Mouse (Mus musculus): ENCODE measurements around the gene Efna3. TPM values are rescaled to one million over a fixed set of nuclear protein-coding genes. Genes with fewer than 3 reads are reported as not detected.

Efna3 gene
- polyA plus RNA-seq, 1 experiment from 2014 or later, result 78.0 TPM

GRCm38 (mm10) chr3:89355512-89355902 lies 32.7 kb upstream of the Efna3 start:
- ATAC-seq, result no peak
- H3K9ac ChIP-seq (ENCODE audit: low read depth, low read length), result no peak overlapping the region

GRCm38 (mm10) chr3:89354816-89355511 lies 32.2 kb upstream of the Efna3 start:
- Histone ChIP-seq H3K9ac (ENCODE audit: low read depth, low read length) (no peak overlapping the region), H3K27ac (ENCODE audit: low read depth, low read length) (no peak overlapping the region), H3K9me3 (ENCODE audit: control insufficient read depth, low read length) (no peaks in the 10 kb centered on the region), H3K27me3 (replicated peaks; ENCODE audit: control insufficient read depth, insufficient read depth, low read length) (no peaks in the 10 kb centered on the region; the same call in 1 of the 2 replicates), H3K4me3 (ENCODE audit: low read length) (no peak overlapping the region), H3K36me3 (ENCODE audit: control insufficient read depth, insufficient read depth, low read length) (no peaks in the 10 kb centered on the region), H3K4me1 (ENCODE audit: control insufficient read depth, insufficient read depth, low read depth, low read length) (peaks cover 6% of the 10 kb centered on the region; the same call in 1 of the 2 replicates), H3K4me2 (ENCODE audit: low read length) (no peak overlapping the region)
- no peak for ATAC-seq
- 18% methylated on average over 5 of the region's 5 CpGs for WGBS

More at GRCm38 (mm10) chr3:89355512-89355902, 32.7 kb upstream of the Efna3 start:
- H3K4me2 ChIP-seq (ENCODE audit: low read length), result no peak overlapping the region
- H3K27ac ChIP-seq (ENCODE audit: low read depth, low read length), result no peak overlapping the region
- peaks cover 5% of the 10 kb centered on the region; the same call in 1 of the 2 replicates for H3K4me1 ChIP-seq (ENCODE audit: control insufficient read depth, insufficient read depth, low read depth, low read length)
- no peak overlapping the region for H3K4me3 ChIP-seq (ENCODE audit: low read length)
- no peaks in the 10 kb centered on the region for H3K9me3 ChIP-seq (ENCODE audit: control insufficient read depth, low read length)
- H3K27me3 ChIP-seq (replicated peaks; ENCODE audit: control insufficient read depth, insufficient read depth, low read length), result no peaks in the 10 kb centered on the region; the same call in 1 of the 2 replicates
- no peaks in the 10 kb centered on the region for H3K36me3 ChIP-seq (ENCODE audit: control insufficient read depth, insufficient read depth, low read length)
- WGBS, result 79% methylated on average over 6 of the region's 6 CpGs

- Histone ChIP-seq H3K4me2 (ENCODE audit: low read length) (no peak overlapping the region), H3K36me3 (ENCODE audit: control insufficient read depth, insufficient read depth, low read length) (no peaks in the 10 kb centered on the region), H3K9me3 (ENCODE audit: control insufficient read depth, low read length) (no peaks in the 10 kb centered on the region), H3K27ac (ENCODE audit: low read depth, low read length) (no peak overlapping the region), H3K4me1 (ENCODE audit: control insufficient read depth, insufficient read depth, low read depth, low read length) (peaks cover 13% of the 10 kb centered on the region), H3K9ac (ENCODE audit: low read depth, low read length) (no peak overlapping the region), H3K27me3 (replicated peaks; ENCODE audit: control insufficient read depth, insufficient read depth, low read length) (no peaks in the 10 kb centered on the region), H3K4me3 (ENCODE audit: low read length) (no peak overlapping the region)
- no peak for ATAC-seq
- WGBS, result 68% methylated on average over 5 of the region's 5 CpGs
Measured at GRCm38 (mm10) chr3:89351271-89351670, 28.5 kb upstream of the Efna3 start.

GRCm38 (mm10) chr3:89349869-89350501 lies 27.2 kb upstream of the Efna3 start, which contains the start of gene Adam15:
TSS of gene Adam15 (minus strand) at chr3:89349996.
- Histone ChIP-seq H3K4me1 (ENCODE audit: control insufficient read depth, insufficient read depth, low read depth, low read length) (peaks cover 13% of the 10 kb centered on the region), H3K27me3 (replicated peaks; ENCODE audit: control insufficient read depth, insufficient read depth, low read length) (no peaks in the 10 kb centered on the region), H3K9me3 (ENCODE audit: control insufficient read depth, low read length) (no peaks in the 10 kb centered on the region), H3K4me2 (ENCODE audit: low read length) (peak within 1 kb of the TSS; percentile 98), H3K36me3 (ENCODE audit: control insufficient read depth, insufficient read depth, low read length) (peaks cover under 1% of the 10 kb centered on the region; the same call in 1 of the 2 replicates), H3K4me3 (ENCODE audit: low read length) (peak within 1 kb of the TSS; percentile 82), H3K27ac (ENCODE audit: low read depth, low read length) (peak within 1 kb of the TSS; percentile 90), H3K9ac (ENCODE audit: low read depth, low read length) (peak within 1 kb of the TSS; percentile 85)
- peak; percentile 93 for ATAC-seq
- under 1% methylated on average over 58 of the region's 59 CpGs for WGBS

GRCm38 (mm10) chr3:89348911-89349868 lies 26.4 kb upstream of the Efna3 start:
- ATAC-seq, result peak; percentile 31
- Histone ChIP-seq H3K9ac (ENCODE audit: low read depth, low read length) (peak overlapping the region; percentile 85), H3K9me3 (ENCODE audit: control insufficient read depth, low read length) (no peaks in the 10 kb centered on the region), H3K36me3 (ENCODE audit: control insufficient read depth, insufficient read depth, low read length) (peaks cover 7% of the 10 kb centered on the region; the same call in 1 of the 2 replicates), H3K4me2 (ENCODE audit: low read length) (peak overlapping the region; percentile 98), H3K27me3 (replicated peaks; ENCODE audit: control insufficient read depth, insufficient read depth, low read length) (no peaks in the 10 kb centered on the region), H3K27ac (ENCODE audit: low read depth, low read length) (peak overlapping the region; percentile 90), H3K4me1 (ENCODE audit: control insufficient read depth, insufficient read depth, low read depth, low read length) (peaks cover 13% of the 10 kb centered on the region), H3K4me3 (ENCODE audit: low read length) (peak overlapping the region; percentile 82)
- WGBS, result under 1% methylated on average over 38 of the region's 38 CpGs

- Histone ChIP-seq H3K9me3 (ENCODE audit: control insufficient read depth, low read length) (no peaks in the 10 kb centered on the region), H3K9ac (ENCODE audit: low read depth, low read length) (no peak overlapping the region), H3K36me3 (ENCODE audit: control insufficient read depth, insufficient read depth, low read length) (peaks cover 7% of the 10 kb centered on the region; the same call in 1 of the 2 replicates), H3K27me3 (replicated peaks; ENCODE audit: control insufficient read depth, insufficient read depth, low read length) (no peaks in the 10 kb centered on the region), H3K4me3 (ENCODE audit: low read length) (no peak overlapping the region), H3K27ac (ENCODE audit: low read depth, low read length) (no peak overlapping the region), H3K4me2 (ENCODE audit: low read length) (no peak overlapping the region), H3K4me1 (ENCODE audit: control insufficient read depth, insufficient read depth, low read depth, low read length) (peaks cover 13% of the 10 kb centered on the region)
- 70% methylated on average over 1 of the region's 1 CpGs for WGBS
- ATAC-seq, result no peak
Measured at GRCm38 (mm10) chr3:89347916-89348315, 25.2 kb upstream of the Efna3 start.

GRCm38 (mm10) chr3:89346815-89347540 lies 24.2 kb upstream of the Efna3 start:
- Histone ChIP-seq H3K4me1 (ENCODE audit: control insufficient read depth, insufficient read depth, low read depth, low read length) (peaks cover 14% of the 10 kb centered on the region), H3K36me3 (ENCODE audit: control insufficient read depth, insufficient read depth, low read length) (peaks cover 7% of the 10 kb centered on the region; the same call in 1 of the 2 replicates), H3K4me3 (ENCODE audit: low read length) (no peak overlapping the region), H3K27me3 (replicated peaks; ENCODE audit: control insufficient read depth, insufficient read depth, low read length) (no peaks in the 10 kb centered on the region), H3K4me2 (ENCODE audit: low read length) (no peak overlapping the region), H3K9ac (ENCODE audit: low read depth, low read length) (no peak overlapping the region), H3K9me3 (ENCODE audit: control insufficient read depth, low read length) (no peaks in the 10 kb centered on the region), H3K27ac (ENCODE audit: low read depth, low read length) (no peak overlapping the region)
- 78% methylated on average over 10 of the region's 10 CpGs for WGBS
- no peak for ATAC-seq

GRCm38 (mm10) chr3:89343279-89343678 lies 20.5 kb upstream of the Efna3 start:
- Histone ChIP-seq H3K4me3 (ENCODE audit: low read length) (no peak overlapping the region), H3K9ac (ENCODE audit: low read depth, low read length) (no peak overlapping the region), H3K27me3 (replicated peaks; ENCODE audit: control insufficient read depth, insufficient read depth, low read length) (no peaks in the 10 kb centered on the region), H3K36me3 (ENCODE audit: control insufficient read depth, insufficient read depth, low read length) (peaks cover 7% of the 10 kb centered on the region; the same call in 1 of the 2 replicates), H3K4me2 (ENCODE audit: low read length) (no peak overlapping the region), H3K9me3 (ENCODE audit: control insufficient read depth, low read length) (no peaks in the 10 kb centered on the region), H3K4me1 (ENCODE audit: control insufficient read depth, insufficient read depth, low read depth, low read length) (peaks cover 11% of the 10 kb centered on the region), H3K27ac (ENCODE audit: low read depth, low read length) (no peak overlapping the region)
- no peak for ATAC-seq
- WGBS, result 71% methylated on average over 7 of the region's 7 CpGs
